Mouse (Mus musculus) hindbrain, embryonic 12.5 days (tissue): ENCODE data around the gene Gm45208. TPM values are rescaled to one million over a fixed set of nuclear protein-coding genes. Genes with fewer than 3 reads are reported as not detected.
A peak's percentile ranks its signal among the peaks of the same experiment; 100 is the strongest.

ENCODE experiments used
- ATAC-seq: fragments of 200-750 bp; cut with Nextera tagmentation; 2 replicates; pipeline ENCODE4 v1.8.0; 2017; ENCODE audit warnings: moderate TSS enrichment; ENCODE audit not compliant: low FRiP score
- H3K27ac ChIP-seq: fragments of 300-500 bp; sonication (generic); 2 replicates; pipeline ENCODE4 v1.5.1; 2016; ENCODE audit warnings: mild to moderate bottlenecking
- H3K27me3 ChIP-seq: fragments of 300-500 bp; sonication (generic); 2 replicates; pipeline ENCODE4 v1.6.1; 2016; ENCODE audit warnings: mild to moderate bottlenecking
- H3K36me3 ChIP-seq: fragments of 300-500 bp; sonication (generic); 2 replicates; pipeline ENCODE4 v1.6.1; 2016; ENCODE audit warnings: mild to moderate bottlenecking
- H3K4me1 ChIP-seq: fragments of 300-500 bp; sonication (generic); 2 replicates; pipeline ENCODE4 v1.6.1; 2016
- H3K4me2 ChIP-seq: fragments of 300-500 bp; sonication (generic); replicated peaks from 2 replicates; pipeline ENCODE4 v1.6.1; 2016; ENCODE audit warnings: mild to moderate bottlenecking
- H3K4me3 ChIP-seq: fragments of 300-500 bp; sonication (generic); 2 replicates; pipeline ENCODE4 v1.5.1; 2016; ENCODE audit warnings: mild to moderate bottlenecking
- H3K9ac ChIP-seq: fragments of 300-500 bp; sonication (generic); 2 replicates; pipeline ENCODE4 v1.6.1; 2016; ENCODE audit warnings: mild to moderate bottlenecking, moderate library complexity
- H3K9me3 ChIP-seq: fragments of 300-500 bp; sonication (generic); replicated peaks from 2 replicates; pipeline ENCODE4 v1.6.1; 2016; ENCODE audit warnings: mild to moderate bottlenecking
- whole genome bisulfite sequencing: fragments of 180-500 bp; shearing (Covaris S2); methylation state at CpG from one replicate; pipeline ENCODE4 v1.1.7; 2016; 5-methylcytosine and 5-hydroxymethylcytosine counted together
- polyA plus RNA-seq: library from polyadenylated mRNA; unstranded; fragments of >200 nt; fragmentation: Nextera tagmentation; extraction: Ambion mirVana; gene quantifications from 2 replicates; pipeline ENCODE4 v1.2.1, GENCODE M21; 2016

Gene Gm45208
- polyA plus RNA-seq, 1 experiment from 2014 or later: 1.7 TPM

DNA sequence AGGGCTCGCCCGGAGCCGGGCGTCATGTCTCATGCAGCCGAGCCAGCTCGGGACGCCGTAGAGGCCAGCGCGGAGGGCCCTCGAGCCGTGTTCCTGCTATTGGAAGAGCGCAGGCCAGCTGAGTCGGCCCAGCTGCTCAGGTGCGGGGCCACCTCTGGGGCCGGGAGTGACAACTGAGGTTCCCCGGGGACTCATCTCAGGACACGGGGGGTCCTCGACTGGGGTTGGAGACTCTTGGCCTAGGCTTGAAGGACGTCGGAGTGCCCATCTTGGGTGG is 40.8 kb downstream of the Gm45208 start:
- peak overlapping the region; percentile 62 for H3K4me3 ChIP-seq

DNA sequence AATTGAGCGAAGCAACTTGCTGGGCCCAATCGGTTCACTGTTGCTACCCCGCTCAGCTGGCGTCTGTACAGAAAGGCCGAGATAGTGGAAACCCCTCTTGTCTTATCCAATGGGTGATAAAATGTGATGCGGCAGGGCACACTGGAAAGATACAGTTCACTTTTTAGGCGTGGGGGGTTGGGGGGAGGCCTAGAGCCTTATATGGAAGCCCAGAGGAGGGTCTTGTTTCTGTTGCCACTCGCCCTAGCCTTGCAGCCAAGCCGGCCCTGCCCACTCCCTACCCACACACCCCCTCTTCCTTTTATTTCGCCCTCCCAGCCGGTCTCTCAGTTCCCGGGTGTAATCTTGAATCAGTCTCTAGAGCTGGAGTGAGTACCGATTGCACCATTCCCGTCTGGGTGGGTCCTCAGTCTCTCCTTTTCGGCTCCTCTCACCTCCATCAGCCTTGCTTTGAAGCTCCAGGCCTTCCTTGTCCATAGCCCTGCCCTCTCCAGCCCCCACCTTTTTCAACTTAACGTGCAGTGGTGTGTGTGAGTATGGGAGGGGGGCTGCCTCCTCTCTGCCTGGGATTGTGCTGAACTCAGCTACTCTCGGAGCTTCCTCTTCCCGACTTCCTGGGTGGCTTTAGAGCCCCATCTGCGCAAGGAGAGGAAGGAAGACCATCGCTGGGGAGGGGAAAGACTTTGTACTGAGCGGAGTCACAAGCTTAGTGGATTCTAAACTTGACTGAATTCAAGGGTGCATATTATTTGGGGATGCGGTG is 41.8 kb downstream of the Gm45208 start:
- Histone ChIP-seq H3K4me2 (peak overlapping the region; percentile 67), H3K9me3 (no peaks in the 10 kb centered on the region), H3K9ac (peak overlapping the region; percentile 69), H3K27ac (no peak overlapping the region), H3K4me3 (peak overlapping the region; percentile 62), H3K36me3 (peaks cover 12% of the 10 kb centered on the region; the same call in 1 of the 2 replicates), H3K27me3 (no peaks in the 10 kb centered on the region), H3K4me1 (peaks cover 17% of the 10 kb centered on the region; the same call in 1 of the 2 replicates)
- peak; percentile 17; the same call in 1 of the 2 replicates for ATAC-seq
- 22% methylated on average over 22 of the region's 22 CpGs for WGBS

More for the DNA sequence above, 40.8 kb downstream of the Gm45208 start:
- H3K9ac ChIP-seq: peak overlapping the region; percentile 69
- peak overlapping the region; percentile 67 for H3K4me2 ChIP-seq
- peak; percentile 34 for ATAC-seq
- peaks cover 17% of the 10 kb centered on the region; the same call in 1 of the 2 replicates for H3K4me1 ChIP-seq
- H3K9me3 ChIP-seq: no peaks in the 10 kb centered on the region
- 22% methylated on average over 20 of the region's 21 CpGs for WGBS
- H3K27me3 ChIP-seq: no peaks in the 10 kb centered on the region
- peaks cover 12% of the 10 kb centered on the region; the same call in 1 of the 2 replicates for H3K36me3 ChIP-seq
- H3K27ac ChIP-seq: peak overlapping the region; percentile 70

DNA sequence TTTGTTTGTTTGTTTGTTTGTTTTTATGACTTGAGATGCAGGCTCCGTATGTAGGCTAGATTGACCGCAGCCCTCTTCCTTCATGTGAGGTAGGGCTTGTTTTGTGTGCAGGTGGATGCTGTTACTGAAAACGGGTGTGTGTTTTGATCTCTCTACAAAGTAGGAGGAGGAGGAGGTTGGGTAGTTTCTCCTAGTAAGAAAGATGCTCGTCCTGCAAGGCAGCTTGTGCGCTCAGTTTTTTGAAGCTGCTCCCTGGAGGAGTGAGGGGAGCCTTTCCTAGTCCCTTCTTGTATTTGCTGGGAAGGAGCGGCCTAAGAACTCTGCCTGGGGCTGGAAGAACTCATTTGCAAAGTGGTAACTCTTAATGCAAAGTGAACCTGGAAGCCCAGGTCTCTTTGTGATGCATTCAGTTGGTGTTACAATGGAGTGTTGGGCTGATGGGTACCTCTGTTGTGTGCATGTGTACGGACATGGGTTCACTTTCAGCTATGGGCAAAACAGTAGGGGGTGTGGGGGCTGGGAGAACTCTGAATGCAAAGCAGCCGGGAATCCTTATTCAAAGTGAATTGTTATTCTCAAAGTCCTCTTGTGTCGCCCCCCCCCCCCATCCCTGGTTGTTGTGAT is 42.7 kb downstream of the Gm45208 start:
- H3K9me3 ChIP-seq: no peaks in the 10 kb centered on the region
- no peaks in the 10 kb centered on the region for H3K27me3 ChIP-seq
- peak overlapping the region; percentile 62 for H3K4me3 ChIP-seq
- peaks cover 17% of the 10 kb centered on the region; the same call in 1 of the 2 replicates for H3K4me1 ChIP-seq
- H3K27ac ChIP-seq: no peak overlapping the region
- no peak for ATAC-seq
- WGBS: 14% methylated on average over 9 of the region's 9 CpGs
- peak overlapping the region; percentile 69 for H3K9ac ChIP-seq
- peaks cover 13% of the 10 kb centered on the region; the same call in 1 of the 2 replicates for H3K36me3 ChIP-seq
- peak overlapping the region; percentile 67 for H3K4me2 ChIP-seq

DNA sequence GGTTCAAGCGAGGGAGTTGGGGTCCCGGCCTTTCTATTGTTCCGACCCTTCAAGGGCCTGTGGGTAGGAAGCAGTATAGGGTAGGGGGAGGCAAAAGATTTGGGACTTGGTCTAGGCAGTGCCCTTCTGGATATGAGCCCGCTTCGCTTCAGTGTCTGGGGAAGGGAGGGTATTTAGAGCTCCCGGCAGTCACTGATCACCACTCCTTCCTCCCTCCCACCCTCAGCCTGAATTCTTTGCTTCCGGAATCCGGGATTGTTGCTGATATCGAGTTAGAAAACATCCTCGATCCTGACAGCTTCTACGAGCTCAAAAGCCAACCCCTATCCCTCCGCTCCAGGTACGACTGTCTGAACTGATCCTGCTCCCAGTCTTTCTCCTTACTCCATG is 43.2 kb downstream of the Gm45208 start:
- Histone ChIP-seq H3K9me3 (no peaks in the 10 kb centered on the region), H3K4me2 (peak overlapping the region; percentile 67), H3K27me3 (no peaks in the 10 kb centered on the region), H3K27ac (no peak overlapping the region), H3K4me1 (peaks cover 17% of the 10 kb centered on the region; the same call in 1 of the 2 replicates), H3K36me3 (peaks cover 18% of the 10 kb centered on the region; the same call in 1 of the 2 replicates), H3K9ac (peak overlapping the region; percentile 38), H3K4me3 (peak overlapping the region; percentile 62)
- 30% methylated on average over 13 of the region's 13 CpGs for WGBS
- ATAC-seq: no peak

GRCm38 (mm10) chrX:7765764-7766163 is 43.7 kb downstream of the Gm45208 start:
- Histone ChIP-seq H3K27me3 (no peaks in the 10 kb centered on the region), H3K9ac (peak overlapping the region; percentile 38), H3K4me1 (peaks cover 17% of the 10 kb centered on the region; the same call in 1 of the 2 replicates), H3K4me2 (peak overlapping the region; percentile 67), H3K36me3 (peaks cover 22% of the 10 kb centered on the region; the same call in 1 of the 2 replicates), H3K27ac (no peak overlapping the region), H3K4me3 (peak overlapping the region; percentile 62), H3K9me3 (no peaks in the 10 kb centered on the region)
- no peak for ATAC-seq
- WGBS: 26% methylated on average over 11 of the region's 11 CpGs

GRCm38 (mm10) chrX:7769302-7770017 is 47.4 kb downstream of the Gm45208 start:
- Histone ChIP-seq H3K4me2 (no peak overlapping the region), H3K4me3 (no peak overlapping the region), H3K9me3 (no peaks in the 10 kb centered on the region), H3K36me3 (peaks cover 36% of the 10 kb centered on the region), H3K4me1 (peaks cover 12% of the 10 kb centered on the region; the same call in 1 of the 2 replicates), H3K9ac (no peak overlapping the region), H3K27me3 (no peaks in the 10 kb centered on the region), H3K27ac (no peak overlapping the region)
- ATAC-seq: no peak
- WGBS: 88% methylated on average over 7 of the region's 7 CpGs

DNA sequence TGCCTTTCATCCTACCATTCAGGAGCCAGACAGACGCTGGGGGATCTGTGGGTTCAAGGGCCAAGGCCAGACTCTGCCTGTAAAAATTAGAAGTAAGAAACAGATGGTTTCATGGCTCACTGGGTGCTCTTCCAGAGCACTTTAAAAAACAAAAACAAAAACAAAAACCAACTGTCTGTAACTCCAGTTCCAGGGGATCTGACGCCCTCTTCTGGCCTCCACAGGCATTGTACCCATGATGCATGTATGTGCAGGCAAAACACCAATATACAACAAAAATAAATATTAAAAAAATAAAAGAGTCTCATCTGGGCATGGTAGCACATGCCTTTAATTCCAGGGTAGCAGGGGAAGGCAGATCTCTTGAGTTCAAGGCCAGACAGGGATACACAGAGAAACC is 50.7 kb downstream of the Gm45208 start:
- H3K27ac ChIP-seq: no peak overlapping the region
- 43% methylated on average over 2 of the region's 2 CpGs for WGBS

DNA sequence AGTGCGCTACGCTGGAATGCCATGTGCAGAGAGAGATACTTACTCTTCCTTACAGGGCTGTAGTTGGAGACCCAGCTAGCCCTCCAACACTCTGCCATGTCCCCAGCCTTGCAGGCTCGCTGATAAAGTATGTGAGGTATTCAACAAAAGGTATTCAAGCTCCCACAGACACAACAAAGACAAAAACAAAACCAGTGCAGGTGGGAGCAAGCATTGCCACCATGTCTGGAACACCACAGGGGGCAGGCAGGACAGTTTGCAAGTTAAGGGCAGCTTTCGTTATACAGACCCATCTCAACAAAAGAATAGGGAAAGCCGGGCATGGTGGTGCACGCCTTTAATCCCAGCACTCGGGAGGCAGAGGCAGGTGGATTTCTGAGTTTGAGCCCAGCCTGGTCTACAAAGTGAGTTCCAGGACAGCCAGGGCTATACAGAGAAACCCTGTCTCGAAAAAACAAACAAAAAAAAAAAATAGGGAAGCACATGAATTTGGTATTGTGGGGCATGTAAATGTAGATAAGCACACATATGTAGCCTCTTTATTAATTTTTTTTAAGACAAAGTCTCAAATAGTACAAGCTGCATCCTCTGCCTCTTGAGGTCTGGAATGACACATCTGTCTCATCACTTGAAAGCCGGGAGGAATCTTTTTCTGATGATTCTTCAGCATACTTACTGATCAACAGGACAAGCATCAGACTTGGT is 53.6 kb downstream of the Gm45208 start:
- Histone ChIP-seq H3K4me2 (no peak overlapping the region), H3K4me1 (no peaks in the 10 kb centered on the region), H3K4me3 (no peak overlapping the region), H3K27me3 (no peaks in the 10 kb centered on the region), H3K36me3 (peaks cover 15% of the 10 kb centered on the region; the same call in 1 of the 2 replicates), H3K27ac (no peak overlapping the region), H3K9me3 (no peaks in the 10 kb centered on the region), H3K9ac (no peak overlapping the region)
- no peak for ATAC-seq
- WGBS: 75% methylated on average over 9 of the region's 9 CpGs

More for the DNA sequence above, 50.7 kb downstream of the Gm45208 start:
- Histone ChIP-seq H3K9me3 (no peaks in the 10 kb centered on the region), H3K4me1 (no peaks in the 10 kb centered on the region), H3K27me3 (no peaks in the 10 kb centered on the region), H3K4me2 (no peak overlapping the region), H3K36me3 (peaks cover 24% of the 10 kb centered on the region), H3K9ac (no peak overlapping the region), H3K4me3 (no peak overlapping the region)
- no peak for ATAC-seq

DNA sequence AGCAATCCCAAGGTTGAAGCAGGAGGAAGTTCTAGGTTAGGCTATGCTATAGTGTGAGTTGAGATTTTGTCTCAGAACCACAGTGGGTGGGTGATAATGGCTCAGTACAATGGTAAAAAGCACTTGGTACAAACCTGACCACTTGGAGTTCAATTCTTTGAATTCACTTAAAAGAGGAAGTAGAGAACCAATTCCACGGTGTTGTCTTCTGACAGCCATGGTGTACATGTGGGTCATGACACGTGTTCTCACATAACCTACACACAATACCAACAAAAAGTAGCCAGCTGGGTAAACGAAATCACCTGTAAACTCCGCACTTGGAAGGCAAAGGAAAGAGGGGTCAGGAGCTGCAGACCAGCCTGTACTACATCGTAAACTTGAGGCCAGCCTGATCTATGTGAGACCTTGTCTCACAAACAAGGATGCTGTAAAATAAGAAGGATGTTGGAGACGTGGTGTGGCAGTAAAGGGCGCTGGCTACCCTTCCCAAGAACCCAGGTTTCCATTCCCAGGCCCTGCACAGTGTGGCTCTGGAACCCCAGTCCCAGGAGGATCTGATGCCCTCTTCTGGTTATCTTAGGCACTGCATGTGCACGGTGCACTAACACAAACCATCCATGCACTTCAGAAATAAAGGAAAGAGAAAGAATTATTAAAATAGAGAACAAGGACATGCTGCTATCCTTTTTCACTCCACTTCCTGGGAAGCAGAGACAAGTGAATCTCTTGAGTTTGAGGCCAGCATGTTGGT is 54.5 kb downstream of the Gm45208 start:
- Histone ChIP-seq H3K27me3 (no peaks in the 10 kb centered on the region), H3K27ac (no peak overlapping the region), H3K4me2 (no peak overlapping the region), H3K4me1 (no peaks in the 10 kb centered on the region), H3K9me3 (no peaks in the 10 kb centered on the region), H3K36me3 (peaks cover 11% of the 10 kb centered on the region; the same call in 1 of the 2 replicates), H3K4me3 (no peak overlapping the region), H3K9ac (no peak overlapping the region)
- ATAC-seq: peak; percentile 54; the same call in 1 of the 2 replicates
- 54% methylated on average over 8 of the region's 8 CpGs for WGBS

DNA sequence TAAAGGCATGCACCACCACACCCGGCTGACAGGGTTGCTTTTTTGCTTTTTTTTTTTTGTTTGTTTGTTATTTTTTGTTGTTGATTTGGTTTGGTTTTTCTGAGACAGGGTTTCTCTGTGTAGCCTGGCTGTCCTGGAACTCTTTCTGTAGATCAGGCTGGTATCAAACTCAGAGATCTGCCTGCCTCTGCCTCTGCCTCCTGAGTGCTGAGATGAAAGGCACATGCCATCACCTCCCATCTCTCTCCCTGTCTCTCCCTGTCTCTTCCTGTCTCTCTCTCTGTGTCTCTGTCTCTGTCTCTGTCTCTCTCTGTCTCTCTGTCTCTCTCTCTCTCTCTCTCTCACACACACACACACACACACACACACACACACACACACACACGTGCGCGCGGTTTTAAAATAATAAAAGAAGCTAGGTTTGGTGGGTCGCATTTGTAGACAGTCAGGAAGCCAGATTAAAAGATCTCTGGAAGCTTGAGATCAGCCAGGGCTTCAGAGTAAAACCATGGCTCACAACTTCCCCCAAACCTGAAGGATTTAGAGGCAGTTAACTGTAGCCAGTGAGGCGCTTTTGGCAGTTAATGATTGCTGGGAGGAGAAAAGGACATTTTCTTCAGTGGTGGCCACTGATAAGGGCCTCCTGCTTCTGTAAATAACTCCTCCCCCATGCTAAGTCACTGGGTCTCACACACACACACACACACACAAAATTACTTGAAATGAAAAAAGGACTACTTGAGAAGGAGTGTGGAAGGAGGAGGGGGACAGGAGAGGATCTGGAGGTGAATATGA is 56.6 kb downstream of the Gm45208 start:
- Histone ChIP-seq H3K27ac (no peak overlapping the region), H3K27me3 (no peaks in the 10 kb centered on the region), H3K9me3 (no peaks in the 10 kb centered on the region), H3K36me3 (peaks cover 5% of the 10 kb centered on the region; the same call in 1 of the 2 replicates), H3K4me3 (no peak overlapping the region), H3K4me1 (no peaks in the 10 kb centered on the region), H3K9ac (no peak overlapping the region), H3K4me2 (no peak overlapping the region)
- no peak for ATAC-seq
- WGBS: 73% methylated on average over 7 of the region's 7 CpGs

- H3K4me1 ChIP-seq: no peaks in the 10 kb centered on the region
- H3K27ac ChIP-seq: no peak overlapping the region
- no peaks in the 10 kb centered on the region for H3K36me3 ChIP-seq
- no peak for ATAC-seq
- no peak overlapping the region for H3K4me3 ChIP-seq
- H3K9me3 ChIP-seq: no peaks in the 10 kb centered on the region
- no peak overlapping the region for H3K4me2 ChIP-seq
- H3K9ac ChIP-seq: no peak overlapping the region
- WGBS: 23% methylated on average over 3 of the region's 3 CpGs
- no peaks in the 10 kb centered on the region for H3K27me3 ChIP-seq
Observed at GRCm38 (mm10) chrX:7779294-7779693, 57.2 kb downstream of the Gm45208 start.
